Mouse (Mus musculus): ENCODE results near the gene Fxyd7.

DNA sequence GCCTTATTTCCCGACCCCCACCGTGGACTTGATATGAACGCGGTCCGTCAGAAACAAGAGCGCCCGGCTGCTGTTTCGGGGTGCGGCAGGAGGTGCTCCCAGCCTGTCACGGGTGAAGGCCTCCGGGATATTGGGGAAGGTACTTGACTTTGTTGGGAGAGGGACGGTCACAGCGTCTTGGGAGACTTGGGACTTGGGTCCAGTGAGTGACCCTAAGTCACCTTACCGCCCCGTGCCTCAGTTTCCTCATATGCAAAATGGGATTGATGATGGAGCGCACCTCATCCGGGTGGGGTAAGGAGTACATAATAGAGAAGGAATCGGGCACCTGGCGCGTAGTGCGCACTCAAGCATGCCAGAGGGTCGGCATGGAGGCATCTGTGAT, 976 bp upstream of the Fxyd7 start:
- no peak for TF ChIP-seq CTCF (IDR thresholded peaks at IDR 0.05; ENCODE audit: insufficient read depth, low read length)
- no peak for TF ChIP-seq POLR2A (IDR thresholded peaks at IDR 0.05; ENCODE audit: borderline replicate concordance, extremely low read depth, low read depth, low read length)
